Mouse (Mus musculus): ENCODE data around the gene Abhd4. TPM values are rescaled to one million over a fixed set of nuclear protein-coding genes. Genes with fewer than 3 reads are reported as not detected.

Gene Abhd4
- total RNA-seq, 2 experiments from 2014 or later = 60.2 to 64.3 TPM

DNA sequence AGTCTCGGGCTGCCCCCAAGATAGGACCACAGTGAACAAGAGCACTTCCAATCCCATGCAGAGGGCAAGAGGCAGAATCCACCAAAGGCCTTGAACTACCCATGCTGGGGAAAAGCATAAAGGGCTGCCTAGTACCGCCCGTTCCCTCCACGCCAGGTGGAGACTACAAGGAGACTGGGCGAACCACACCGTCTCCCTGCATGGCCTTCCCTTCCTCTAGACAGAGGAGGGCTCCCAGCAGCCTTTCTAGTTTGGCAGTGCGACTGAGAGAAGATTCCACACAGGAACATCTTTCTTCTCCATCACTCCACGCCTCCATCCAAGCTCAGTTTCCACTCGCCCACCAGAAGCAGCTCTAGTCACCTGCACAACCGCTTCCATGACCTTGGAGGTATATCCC is 14.0 kb downstream of the Abhd4 start:
- DNase-seq (ENCODE audit: extremely low spot score in 1 of 2, low spot score in 1 of 2) = no peak

DNA sequence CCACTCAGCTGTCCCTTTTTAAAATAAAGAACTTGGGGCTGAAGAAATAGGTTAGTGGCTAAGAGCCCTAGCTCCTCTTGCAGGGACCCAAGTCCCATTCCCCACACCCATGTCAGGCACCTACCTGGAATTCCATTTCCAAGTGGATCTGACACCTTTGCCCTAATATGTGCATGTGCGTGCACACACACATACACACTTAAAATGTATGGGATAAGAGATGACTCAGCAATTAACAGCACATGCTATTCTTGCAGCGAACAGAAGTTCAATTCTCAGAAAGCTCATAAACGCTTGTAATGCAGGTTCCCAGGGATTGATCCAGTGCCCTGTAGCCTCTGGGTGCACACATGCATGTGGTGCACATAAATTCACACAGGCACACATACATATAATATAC is 15.6 kb downstream of the Abhd4 start:
- DNase-seq (ENCODE audit: extremely low spot score in 1 of 2, low spot score in 1 of 2) = no peak

DNA sequence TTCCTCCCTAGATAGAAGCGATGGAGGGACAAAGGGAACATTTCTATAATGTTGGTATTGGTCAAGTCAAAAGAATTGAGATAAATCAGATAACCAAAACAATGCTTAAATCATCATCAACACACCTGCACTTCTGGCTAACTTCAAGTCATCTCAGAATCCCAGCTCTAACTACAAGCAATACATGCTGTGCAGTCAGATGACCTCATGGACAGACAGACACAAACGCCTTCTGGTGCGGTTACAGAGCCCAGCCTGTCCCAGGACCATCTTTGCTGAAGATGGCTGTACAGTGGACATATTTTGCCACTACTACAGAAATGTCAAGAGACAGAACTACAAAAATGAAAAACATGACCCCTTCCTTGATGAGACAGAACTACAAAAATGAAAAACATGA is 16.4 kb downstream of the Abhd4 start:
- no peak for DNase-seq (ENCODE audit: extremely low spot score in 1 of 2, low spot score in 1 of 2)

DNA sequence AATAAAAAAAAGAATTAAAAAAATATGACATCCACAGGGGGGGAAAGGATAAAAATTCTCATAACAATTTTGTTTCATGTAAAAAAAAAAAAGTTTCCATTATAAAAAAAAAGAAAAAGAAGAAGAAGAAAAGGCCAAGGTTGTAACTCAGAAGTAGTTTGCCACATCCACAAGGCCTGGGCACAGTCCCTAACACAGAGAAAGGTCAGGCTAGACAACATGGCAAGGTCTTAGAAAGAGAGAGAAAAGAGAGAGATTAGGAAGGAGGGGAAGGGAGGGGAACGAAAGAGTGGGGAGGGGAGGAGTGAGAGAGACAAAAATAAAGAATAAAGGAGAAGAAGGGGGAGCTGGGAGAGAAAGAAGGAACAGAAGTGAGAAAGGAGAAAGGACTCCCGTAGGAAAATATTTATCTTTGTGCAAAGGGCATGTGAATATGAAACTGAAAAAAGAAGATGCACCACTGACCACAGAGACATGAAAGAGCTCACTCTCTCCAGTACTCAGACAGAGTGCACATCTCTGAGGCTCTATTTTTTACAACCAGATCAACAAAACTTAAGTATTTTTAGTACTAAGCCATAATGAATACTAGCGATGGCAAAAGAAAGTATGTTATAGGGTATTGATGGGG is 18.1 kb downstream of the Abhd4 start:
- no peak for DNase-seq (ENCODE audit: extremely low spot score in 1 of 2, low spot score in 1 of 2)

DNA sequence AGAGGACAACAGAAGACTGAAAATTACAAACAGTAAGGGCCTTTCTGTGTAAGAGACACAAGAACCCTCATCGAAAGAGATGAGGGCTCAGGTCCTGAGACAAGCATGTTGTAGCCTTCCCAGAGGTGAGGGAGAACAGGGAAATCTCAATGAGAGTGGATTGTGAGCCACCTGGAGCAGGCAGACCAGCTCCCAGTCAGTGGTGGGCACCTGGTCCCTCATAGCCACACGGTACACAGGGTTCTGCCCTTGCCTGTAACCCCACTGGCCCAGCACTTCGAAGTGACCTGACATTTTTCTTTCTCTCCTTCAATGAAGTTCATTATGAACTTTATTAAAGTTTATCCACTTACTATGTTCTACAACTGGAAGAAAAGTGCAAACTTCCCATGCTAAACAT is 18.7 kb downstream of the Abhd4 start:
- DNase-seq (ENCODE audit: extremely low spot score in 1 of 2, low spot score in 1 of 2) = no peak

DNA sequence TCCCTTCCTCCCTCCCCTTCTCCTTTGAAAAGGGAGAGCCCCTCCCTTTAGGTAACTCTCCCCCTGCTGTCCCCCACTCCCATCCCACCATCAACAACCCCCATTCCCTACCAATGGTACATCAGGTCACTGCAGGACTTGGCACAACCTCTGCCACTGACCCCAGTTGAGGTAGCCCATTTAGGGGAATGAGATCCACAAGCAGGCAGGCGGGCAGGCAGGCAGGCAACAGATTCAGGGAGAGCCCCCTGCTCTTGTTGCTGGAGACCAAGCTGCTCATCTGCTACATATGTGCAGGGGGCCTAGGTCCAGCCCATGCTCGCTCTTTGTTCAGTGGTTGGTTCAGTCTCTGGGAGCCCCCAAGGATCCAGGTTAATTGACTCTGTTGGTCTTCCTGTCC is 22.5 kb downstream of the Abhd4 start:
- DNase-seq (ENCODE audit: extremely low spot score in 1 of 2, low spot score in 1 of 2) = no peak

DNA sequence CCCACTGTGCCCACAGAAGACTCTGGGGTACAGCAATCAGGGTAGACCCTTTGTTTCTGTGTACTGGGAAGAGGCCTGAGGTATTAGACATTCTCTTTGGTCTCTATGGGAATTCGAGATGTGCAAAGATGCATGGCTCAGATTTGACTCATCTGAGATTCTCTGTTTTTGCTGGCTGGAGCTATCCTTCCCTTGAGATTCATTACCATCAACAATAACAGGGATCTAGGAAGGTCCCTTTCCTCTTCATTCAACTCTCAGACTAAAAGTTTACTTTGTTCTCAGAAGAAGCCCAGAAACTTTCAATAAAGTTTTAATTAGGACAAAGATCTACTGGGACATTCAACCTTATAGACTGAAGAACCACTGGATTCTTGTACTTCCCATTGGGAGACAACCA is 30.9 kb downstream of the Abhd4 start, which contains the start of gene Olfr49:
Olfr49 (minus strand) TSS at position 101 of the 400 bp plus-strand sequence.
- DNase-seq (ENCODE audit: extremely low spot score in 1 of 2, low spot score in 1 of 2) = no peak

DNA sequence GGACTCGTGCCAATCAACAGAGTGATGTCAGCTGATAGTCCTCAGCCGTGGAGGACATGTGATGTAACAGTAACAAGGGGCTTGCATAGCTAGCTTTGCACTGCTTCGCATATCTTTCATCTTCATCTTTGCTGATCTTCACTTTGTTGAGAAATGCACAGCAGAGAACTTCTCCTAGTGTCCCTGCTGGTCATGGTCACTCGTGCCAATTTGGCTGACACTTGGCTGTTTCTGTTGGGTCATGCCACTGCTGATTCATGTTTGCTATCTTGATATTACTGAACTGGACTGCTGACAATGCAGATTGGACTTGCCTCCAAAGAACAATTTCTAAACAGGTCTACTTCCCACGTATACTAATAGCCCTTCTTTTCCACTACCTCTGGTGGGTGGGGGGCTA is 46.1 kb downstream of the Abhd4 start:
- no peak for DNase-seq (ENCODE audit: extremely low spot score in 1 of 2, low spot score in 1 of 2)

DNA sequence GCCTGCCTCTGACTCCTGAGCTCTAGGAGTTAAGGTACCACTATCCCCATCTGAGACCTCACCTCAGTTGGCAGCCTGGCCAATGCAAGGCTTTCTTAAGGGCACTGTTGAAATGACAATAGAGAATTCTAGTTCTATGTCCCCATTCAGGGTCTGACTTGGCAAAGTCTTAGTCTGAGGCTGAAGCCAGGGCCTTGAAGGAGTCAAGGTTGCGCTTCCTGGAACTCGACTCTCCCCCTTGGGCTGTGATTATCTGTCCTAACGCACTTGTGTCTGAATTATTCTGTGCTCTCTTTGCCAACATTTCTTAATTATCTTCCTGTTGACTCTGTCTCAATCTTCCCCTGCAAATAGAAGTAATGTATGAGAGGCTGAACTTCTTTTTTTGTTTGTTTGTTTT is 46.7 kb downstream of the Abhd4 start:
- DNase-seq (ENCODE audit: extremely low spot score in 1 of 2, low spot score in 1 of 2) = no peak

DNA sequence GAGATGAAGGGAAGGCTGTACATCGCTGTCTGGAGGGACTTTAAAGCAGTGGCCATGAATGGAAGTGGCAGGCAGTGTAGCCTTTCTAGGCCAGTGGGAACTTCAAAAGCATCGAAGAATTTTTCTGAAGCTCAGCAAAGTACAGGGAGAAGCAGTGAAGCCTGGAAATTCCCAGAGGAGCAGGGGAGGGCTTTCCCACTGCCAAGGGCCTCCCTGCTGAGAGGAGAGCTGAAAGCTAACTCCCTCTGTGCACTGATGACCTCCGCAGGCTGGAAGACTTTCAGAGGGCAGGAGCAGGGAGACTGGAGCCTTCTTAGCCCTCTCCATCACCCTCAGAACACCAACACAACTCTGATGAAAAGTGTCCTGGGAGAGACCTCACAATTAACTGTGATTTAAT is 57.8 kb downstream of the Abhd4 start:
- no peak for DNase-seq (ENCODE audit: extremely low spot score in 1 of 2, low spot score in 1 of 2)

Other genes starting within 250 kb of the Abhd4 start
- 100 to 1,000 TPM; 117 to 132 TPM for gene Dad1, start 84 bp upstream of the Abhd4 start, total RNA-seq (2021)
- gene Olfr49, start 30.8 kb downstream of the Abhd4 start, total RNA-seq (2021) = not detected
- 10 to 100 TPM; 50.1 to 57.6 TPM for gene Oxa1l, start 106.6 kb downstream of the Abhd4 start, total RNA-seq (2021)
- gene Slc7a7, start 163.6 kb downstream of the Abhd4 start, total RNA-seq (2021) = 1 to 10 TPM; 1.5 to 1.9 TPM
- 100 to 1,000 TPM; 112 TPM for gene Mrpl52, start 172.7 kb downstream of the Abhd4 start, total RNA-seq (2021)
- 10 to 100 TPM; 15.8 to 21.2 TPM for gene Mmp14, start 177.4 kb downstream of the Abhd4 start, total RNA-seq (2021)
- gene Lrp10, start 209.9 kb downstream of the Abhd4 start, total RNA-seq (2021) = 10 to 100 TPM; 32.1 to 34.6 TPM
- gene Rem2, start 221.9 kb downstream of the Abhd4 start, total RNA-seq (2021) = 10 to 100 TPM; 22.6 to 23.0 TPM

All from layer of hippocampus, postnatal 25 days (tissue).